Mouse (Mus musculus) MEL (cell line): ENCODE results near the gene Gm20388. TPM values are rescaled to one million over a fixed set of nuclear protein-coding genes. Genes with fewer than 3 reads are reported as not detected.
A peak's percentile ranks its signal among the peaks of the same experiment; 100 is the strongest.

Experiments
- DNase-seq: peaks from one replicate; pipeline ENCODE4 v3.0.0; 2011; ENCODE audit warnings: low read depth, low spot score
- H3K27ac ChIP-seq: 2 replicates; pipeline ENCODE4 v1.5.1; 2012; ENCODE audit warnings: low read depth, mild to moderate bottlenecking, control low read depth, low read length, moderate library complexity; ENCODE audit not compliant: control insufficient read depth
- H3K27me3 ChIP-seq, 2 experiments: fragments of 150-350 bp in 1 of 2; sonication (generic) in 1 of 2; 2 replicates each; pipeline ENCODE4 v1.6.1; 2012; ENCODE audit warnings: low read length in 2 of 2, mild to moderate bottlenecking in 2 of 2, improper control_type of control experiment in 1 of 2, moderate library complexity in 1 of 2; ENCODE audit not compliant: insufficient read depth in 2 of 2, control insufficient read depth in 1 of 2
- H3K36me3 ChIP-seq, 2 experiments: 2 replicates each; pipeline ENCODE4 v1.6.1; 2012 to 2014; ENCODE audit warnings: low read length in 2 of 2, improper control_type of control experiment in 1 of 2, inconsistent platforms in 1 of 2, mild to moderate bottlenecking in 1 of 2; ENCODE audit not compliant: insufficient read depth in 2 of 2, control insufficient read depth in 1 of 2
- H3K4me1 ChIP-seq, 2 experiments: fragments of 150-350 bp in 1 of 2; sonication (generic) in 1 of 2; 2 replicates each; pipeline ENCODE4 v1.6.1; 2012; ENCODE audit warnings: low read length in 2 of 2, improper control_type of control experiment in 1 of 2, mild to moderate bottlenecking in 1 of 2; ENCODE audit not compliant: insufficient read depth in 2 of 2, control insufficient read depth in 1 of 2
- H3K4me3 ChIP-seq, 2 experiments: fragments of 150-350 bp in 1 of 2; sonication (generic) in 1 of 2; 2 replicates each; pipeline ENCODE4 v1.5.1; 2012; ENCODE audit warnings: low read depth in 2 of 2, low read length in 2 of 2, mild to moderate bottlenecking in 2 of 2, moderate library complexity in 2 of 2, control low read depth in 1 of 2, improper control_type of control experiment in 1 of 2; ENCODE audit not compliant: control insufficient read depth in 1 of 2, insufficient read depth in 1 of 2
- H3K79me2 ChIP-seq: 2 replicates; pipeline ENCODE4 v1.6.1; 2012; ENCODE audit warnings: mild to moderate bottlenecking, low read length, moderate library complexity; ENCODE audit not compliant: control insufficient read depth, poor library complexity, insufficient read depth
- H3K9ac ChIP-seq: 2 replicates; pipeline ENCODE4 v1.6.1; 2012; ENCODE audit warnings: low read depth, mild to moderate bottlenecking, control low read depth, low read length, moderate library complexity; ENCODE audit not compliant: control insufficient read depth, poor library complexity, severe bottlenecking
- H3K9me3 ChIP-seq: fragments of 150-350 bp; sonication (generic); replicated peaks from 2 replicates; pipeline ENCODE4 v1.6.1; 2012; ENCODE audit warnings: mild to moderate bottlenecking, low read length, improper control_type of control experiment, moderate library complexity; ENCODE audit not compliant: insufficient read depth
- BHLHE40 ChIP-seq: IDR thresholded peaks from 2 replicates; pipeline ENCODE4 v1.6.1; 2012; ENCODE audit warnings: low read depth, mild to moderate bottlenecking, inconsistent platforms, low read length, improper control_type of control experiment, borderline replicate concordance
- CHD2 ChIP-seq: IDR thresholded peaks from 2 replicates; pipeline ENCODE4 v1.6.1; 2011; ENCODE audit warnings: low read length, improper control_type of control experiment
- CTCF ChIP-seq, 3 experiments: IDR thresholded peaks in 2 of 3; conservative IDR thresholded peaks in 1 of 3; 2 replicates each; pipeline ENCODE4 v1.5.1; 2011 to 2012; ENCODE audit warnings: low read length in 3 of 3, low read depth in 2 of 3, mild to moderate bottlenecking in 2 of 3, improper control_type of control experiment in 1 of 3, inconsistent platforms in 1 of 3, mixed read lengths in 1 of 3, moderate library complexity in 1 of 3; ENCODE audit not compliant: control insufficient read depth in 1 of 3, insufficient read depth in 1 of 3, poor library complexity in 1 of 3, severe bottlenecking in 1 of 3
- ELF1 ChIP-seq: IDR thresholded peaks from 2 replicates; pipeline ENCODE4 v1.6.1; 2014; ENCODE audit warnings: low read depth, mild to moderate bottlenecking, inconsistent platforms, low read length, improper control_type of control experiment, moderate library complexity
- EP300 ChIP-seq, 2 experiments: IDR thresholded peaks; 2 replicates each; pipeline ENCODE4 v1.6.1; 2011; ENCODE audit warnings: improper control_type of control experiment in 2 of 2, low read length in 2 of 2, low read depth in 1 of 2, mild to moderate bottlenecking in 1 of 2
- JUND ChIP-seq: IDR thresholded peaks from 2 replicates; pipeline ENCODE4 v1.6.1; 2011; ENCODE audit warnings: low read depth, mild to moderate bottlenecking, improper control_type of control experiment, low read length
- KAT2A ChIP-seq: conservative IDR thresholded peaks from 2 replicates; pipeline ENCODE4 v1.6.1; 2012; ENCODE audit warnings: low read depth, low read length, improper control_type of control experiment, inconsistent platforms
- MAZ ChIP-seq: IDR thresholded peaks from 2 replicates; pipeline ENCODE4 v1.6.1; 2012; ENCODE audit warnings: low read depth, mild to moderate bottlenecking, inconsistent platforms, low read length, improper control_type of control experiment
- MEF2A ChIP-seq: IDR thresholded peaks from 2 replicates; pipeline ENCODE4 v1.6.1; 2014; ENCODE audit warnings: low read depth, mild to moderate bottlenecking, inconsistent platforms, low read length, improper control_type of control experiment; ENCODE audit not compliant: poor library complexity, insufficient replicate concordance, severe bottlenecking; ENCODE audit errors: extremely low read depth
- MYB ChIP-seq: IDR thresholded peaks from 2 replicates; pipeline ENCODE4 v1.6.1; 2011; ENCODE audit warnings: mild to moderate bottlenecking, low read depth, low read length, improper control_type of control experiment
- MYC ChIP-seq: IDR thresholded peaks from 2 replicates; pipeline ENCODE4 v1.6.1; 2011; ENCODE audit warnings: low read depth, mild to moderate bottlenecking, low read length, improper control_type of control experiment, moderate library complexity
- NELFE ChIP-seq: IDR thresholded peaks from 2 replicates; pipeline ENCODE4 v1.6.1; 2011; ENCODE audit warnings: low read depth, low read length, improper control_type of control experiment
- NRF1 ChIP-seq: IDR thresholded peaks from 2 replicates; pipeline ENCODE4 v1.6.1; 2014; ENCODE audit warnings: low read depth, mild to moderate bottlenecking, inconsistent platforms, low read length, improper control_type of control experiment, moderate library complexity; ENCODE audit not compliant: poor library complexity, insufficient read depth, severe bottlenecking
- POLR2A ChIP-seq, 2 experiments: IDR thresholded peaks; 2 replicates each; pipeline ENCODE4 v1.6.1; 2011 to 2012; ENCODE audit warnings: low read length in 2 of 2, mild to moderate bottlenecking in 2 of 2, control low read depth in 1 of 2, improper control_type of control experiment in 1 of 2, low read depth in 1 of 2, moderate library complexity in 1 of 2; ENCODE audit not compliant: control insufficient read depth in 1 of 2, insufficient read depth in 1 of 2, poor library complexity in 1 of 2
- POLR2AphosphoS5 ChIP-seq: IDR thresholded peaks from 2 replicates; pipeline ENCODE4 v1.6.1; 2012; ENCODE audit warnings: low read depth, borderline replicate concordance, mild to moderate bottlenecking, inconsistent platforms, low read length, moderate library complexity, mixed read lengths
- RAD21 ChIP-seq: IDR thresholded peaks from 2 replicates; pipeline ENCODE4 v1.6.1; 2011; ENCODE audit warnings: mild to moderate bottlenecking, low read depth, low read length, improper control_type of control experiment
- TBP ChIP-seq: IDR thresholded peaks from 2 replicates; pipeline ENCODE4 v1.8.0; 2011; ENCODE audit warnings: low read depth, low read length, improper control_type of control experiment
- USF1 ChIP-seq: IDR thresholded peaks from 2 replicates; pipeline ENCODE4 v1.6.1; 2014; ENCODE audit warnings: low read depth, mild to moderate bottlenecking, inconsistent platforms, low read length, improper control_type of control experiment, moderate library complexity
- ZC3H11A ChIP-seq: IDR thresholded peaks from 2 replicates; pipeline ENCODE4 v1.6.1; 2012; ENCODE audit warnings: low read depth, mild to moderate bottlenecking, inconsistent platforms, low read length, improper control_type of control experiment
- ZKSCAN1 ChIP-seq: IDR thresholded peaks from 2 replicates; pipeline ENCODE4 v1.6.1; 2012; ENCODE audit warnings: low read depth, mild to moderate bottlenecking, inconsistent platforms, low read length, improper control_type of control experiment, moderate library complexity
- ZMIZ1 ChIP-seq: IDR thresholded peaks from 2 replicates; pipeline ENCODE4 v1.6.1; 2012; ENCODE audit warnings: low read depth, mild to moderate bottlenecking, inconsistent platforms, low read length, improper control_type of control experiment, moderate library complexity
- ZNF384 ChIP-seq: IDR thresholded peaks from 2 replicates; pipeline ENCODE4 v1.6.1; 2012; ENCODE audit warnings: low read depth, mild to moderate bottlenecking, inconsistent platforms, low read length, improper control_type of control experiment
- polyA plus RNA-seq, 2 experiments: library from polyadenylated mRNA; stranded (reverse) in 1 of 2; unstranded in 1 of 2; fragments of >175 nt in 1 of 2; fragments of >200 nt in 1 of 2; gene quantifications; 2 replicates each; pipeline versions ENCODE4 v1.2.1 to v1.2.4; 2012; ENCODE audit warnings: low replicate concordance in 2 of 2, low read depth in 1 of 2; ENCODE audit not compliant: insufficient read length in 2 of 2, insufficient read depth in 1 of 2, missing spikeins in 1 of 2
- total RNA-seq: library from RNA; depleted of rRNA; stranded (reverse); fragments of 300-350 nt; gene quantifications from 2 replicates; pipeline ENCODE4 v1.2.3, GENCODE M21; 2012

The Gm20388 gene
- total and polyA plus RNA-seq, 3 experiments: 11.1 to 17.8 TPM; not detected in 1

GRCm38 (mm10) chr8:122344219-122344618, 2433.6 kb downstream of the Gm20388 start:
- no peaks in the 10 kb centered on the region for H3K27me3 ChIP-seq
- no peak for DNase-seq
- H3K36me3 ChIP-seq: peaks cover 0 to 19% of the 10 kb centered on the region in 2 experiments; a peak in 2 of 4 replicates
- peaks cover 9 to 63% of the 10 kb centered on the region in 2 experiments for H3K4me1 ChIP-seq
- H3K9ac ChIP-seq: no peak overlapping the region
- TF ChIP-seq JUND: no peak
- TF ChIP-seq KAT2A: no peak
- TF ChIP-seq NRF1: no peak
- TF ChIP-seq ZKSCAN1: no peak
- TF ChIP-seq ZC3H11A: no peak
- TF ChIP-seq ZNF384: no peak
- no peak for TF ChIP-seq ZMIZ1
- TF ChIP-seq MYB: no peak
- TF ChIP-seq BHLHE40: no peak
- TF ChIP-seq TBP: no peak
- TF ChIP-seq MYC: no peak
- H3K27ac ChIP-seq: no peak overlapping the region
- H3K4me3 ChIP-seq: no peak overlapping the region
- H3K79me2 ChIP-seq: no peaks in the 10 kb centered on the region; the same call in 1 of the 2 replicates
- H3K9me3 ChIP-seq: no peaks in the 10 kb centered on the region

- no peak overlapping the region for H3K27ac ChIP-seq
- DNase-seq: peak; percentile 27
- H3K9ac ChIP-seq: no peak overlapping the region
- H3K4me3 ChIP-seq: no peak overlapping the region
- peaks cover 16 to 62% of the 10 kb centered on the region in 2 experiments for H3K4me1 ChIP-seq
- H3K79me2 ChIP-seq: no peaks in the 10 kb centered on the region; the same call in 1 of the 2 replicates
- no peaks in the 10 kb centered on the region for H3K9me3 ChIP-seq
- H3K36me3 ChIP-seq: peaks cover 0 to 27% of the 10 kb centered on the region in 2 experiments; a peak in 2 of 4 replicates
- no peaks in the 10 kb centered on the region for H3K27me3 ChIP-seq
- TF ChIP-seq EP300 (IDR thresholded peaks at IDR 0.05; ENCODE audit: low read depth in 1 of 2, low read length in 2 of 2) (no peak), ZKSCAN1 (no peak), NELFE (no peak), ZNF384 (no peak), USF1 (no peak), NRF1 (no peak), ELF1 (no peak), MAZ (no peak), ZC3H11A (no peak), CTCF (IDR thresholded peaks at IDR 0.05 in 2 of 3, conservative IDR thresholded peaks at IDR 0.05 in 1 of 3; ENCODE audit: control insufficient read depth in 1 of 3, insufficient read depth in 1 of 3, low read depth in 2 of 3, low read length in 3 of 3, poor library complexity in 1 of 3, severe bottlenecking in 1 of 3) (no peak), RAD21 (no peak), POLR2AphosphoS5 (no peak), MEF2A (no peak), CHD2 (no peak), POLR2A (IDR thresholded peaks at IDR 0.05; ENCODE audit: control insufficient read depth in 1 of 2, insufficient read depth in 1 of 2, low read depth in 1 of 2, low read length in 2 of 2, poor library complexity in 1 of 2) (no peak)
Measured at GRCm38 (mm10) chr8:122345181-122346095, 2434.8 kb downstream of the Gm20388 start.
